Comparison of ENCODE assay signal across 22 mouse cellular contexts in genomic region chr5:75499695-75500094, GRCm38 (mm10).
DNase-seq lines count a peak whose midpoint lies in the region; ATAC-seq and TF ChIP-seq lines count a peak whose summit lies in the region.
"Had no signal": no experiment of that assay in that cellular context is flagged by ENCODE, and none has a peak within 500 bp of the region (broad histone marks: within the 10 kb centered on the region; RNA-seq: fewer than 3 reads in every experiment).

No protein-coding gene starts in this region.

- no peak for ATAC-seq in megakaryocyte-erythroid progenitor cell, adult 5-6 weeks (replicated peaks; ENCODE audit: low FRiP score, low TSS enrichment, poor library complexity, severe bottlenecking)
- ATAC-seq: forebrain, embryonic 15.5 days; midbrain, embryonic 13.5 days had no signal

- no peak for TF ChIP-seq POLR2A in testis, adult 2 months (IDR thresholded peaks at IDR 0.05; ENCODE audit: control insufficient read depth, low read depth, low read length)

- H3K27me3 ChIP-seq in testis, adult 2 months (ENCODE audit: control insufficient read depth, insufficient read depth, low read length) = no peaks in the 10 kb centered on the region
- H3K27me3 ChIP-seq: CH12.LX; forebrain, embryonic 15.5 days; heart, embryonic 12.5 days; limb, embryonic 12.5 days; liver, embryonic 13.5 days; midbrain, embryonic 13.5 days had no signal

- H3K27ac ChIP-seq in layer of hippocampus, adult 2 months = no peak overlapping the region
- H3K27ac ChIP-seq in testis, adult 2 months (ENCODE audit: control insufficient read depth, insufficient read depth, low read depth, low read length) = no peak overlapping the region
- H3K27ac ChIP-seq: embryonic facial prominence, embryonic 10.5 days; forebrain, embryonic 15.5 days; hindbrain, embryonic 10.5 days; limb, embryonic 12.5 days; liver, embryonic 13.5 days; midbrain, embryonic 13.5 days had no signal

- TF ChIP-seq CTCF in layer of hippocampus, adult 2 months (conservative IDR thresholded peaks at IDR 0.05) = peak; percentile 44
- peak; percentile 38; the same call in 1 of the 2 replicates for TF ChIP-seq CTCF in testis, adult 2 months (IDR thresholded peaks at IDR 0.05; ENCODE audit: control insufficient read depth, insufficient read depth, insufficient replicate concordance, low read depth, low read length)

- DNase-seq in layer of hippocampus, adult 2 months (ENCODE audit: low spot score in 2 of 2) = no peak
- no peak for DNase-seq in layer of hippocampus, adult 18-20 months (ENCODE audit: low spot score in 2 of 2)
- no peak for DNase-seq in testis, postnatal 10 days (ENCODE audit: low spot score)
- peak; percentile 38 for DNase-seq in ZHBTc4 (ENCODE audit: low read depth, low spot score)
- no peak for DNase-seq in adrenal gland, postnatal 25 days
- DNase-seq: adrenal gland, postnatal 10 days; B cell, adult 2 months; cerebellum, adult 9-11 months; gastrocnemius, postnatal 10 days; kidney, adult 18-20 months; kidney, postnatal 10 days; liver, embryonic 13.5 days; thymus, postnatal 14 days had no signal

- no peaks in the 10 kb centered on the region for H3K4me1 ChIP-seq in testis, adult 2 months (ENCODE audit: control insufficient read depth, insufficient read depth, low read length)
- H3K4me1 ChIP-seq: embryonic facial prominence, embryonic 10.5 days; forebrain, embryonic 15.5 days; heart, embryonic 12.5 days; limb, embryonic 12.5 days; liver, embryonic 13.5 days; midbrain, embryonic 13.5 days had no signal

- H3K4me3 ChIP-seq in layer of hippocampus, adult 2 months = no peak overlapping the region
- no peak overlapping the region for H3K4me3 ChIP-seq in testis, adult 2 months (ENCODE audit: control insufficient read depth, low read depth, low read length)
- H3K4me3 ChIP-seq: embryonic facial prominence, embryonic 10.5 days; forebrain, embryonic 15.5 days; heart, embryonic 12.5 days; hindbrain, embryonic 10.5 days; limb, embryonic 12.5 days; liver, embryonic 13.5 days; midbrain, embryonic 13.5 days had no signal

- H3K36me3 ChIP-seq in testis, adult 2 months (ENCODE audit: control insufficient read depth, insufficient read depth, low read length) = no peaks in the 10 kb centered on the region
- H3K36me3 ChIP-seq: embryonic facial prominence, embryonic 10.5 days; forebrain, embryonic 15.5 days; heart, embryonic 12.5 days; hindbrain, embryonic 10.5 days; limb, embryonic 12.5 days; liver, embryonic 13.5 days; midbrain, embryonic 13.5 days had no signal
